In genomic region chr8:3705711-3706110, GRCm38 (mm10) we compare ENCODE assay signal across 13 mouse cellular contexts. TPM values are rescaled to one million over a fixed set of nuclear protein-coding genes. Genes with fewer than 3 reads are reported as not detected.
DNase-seq lines count a peak whose midpoint lies in the region; ATAC-seq lines count a peak whose summit lies in the region.
"Had no signal": no experiment of that assay in that cellular context is flagged by ENCODE, and none has a peak within 500 bp of the region (broad histone marks: within the 10 kb centered on the region; RNA-seq: fewer than 3 reads in every experiment).

No protein-coding gene starts in this region.

- H3K4me1 ChIP-seq in embryonic facial prominence, embryonic 10.5 days, result no peaks in the 10 kb centered on the region
- no peaks in the 10 kb centered on the region for H3K4me1 ChIP-seq in midbrain, embryonic 14.5 days (ENCODE audit: control insufficient read depth, insufficient read depth, low read length)
- H3K4me1 ChIP-seq: hindbrain, embryonic 15.5 days; limb, embryonic 15.5 days; neural tube, embryonic 12.5 days had no signal

- H3K36me3 ChIP-seq in embryonic facial prominence, embryonic 10.5 days (replicated peaks), result no peaks in the 10 kb centered on the region
- no peaks in the 10 kb centered on the region for H3K36me3 ChIP-seq in midbrain, embryonic 14.5 days (ENCODE audit: control insufficient read depth, insufficient read depth, low read length)
- H3K36me3 ChIP-seq: hindbrain, embryonic 15.5 days; limb, embryonic 15.5 days; neural tube, embryonic 12.5 days had no signal

- no peak overlapping the region for H3K4me3 ChIP-seq in embryonic facial prominence, embryonic 10.5 days
- no peak overlapping the region for H3K4me3 ChIP-seq in midbrain, embryonic 14.5 days (replicated peaks; ENCODE audit: low read depth, low read length)
- H3K4me3 ChIP-seq: hindbrain, embryonic 15.5 days; limb, embryonic 15.5 days; neural tube, embryonic 12.5 days had no signal

- H3K4me2 ChIP-seq in midbrain, embryonic 14.5 days (ENCODE audit: low read length), result no peak overlapping the region
- H3K4me2 ChIP-seq: hindbrain, embryonic 15.5 days; limb, embryonic 15.5 days; neural tube, embryonic 12.5 days had no signal

- H3K27ac ChIP-seq in embryonic facial prominence, embryonic 10.5 days (replicated peaks), result no peak overlapping the region
- H3K27ac ChIP-seq in midbrain, embryonic 14.5 days (replicated peaks; ENCODE audit: low read depth, low read length), result no peak overlapping the region
- H3K27ac ChIP-seq: hindbrain, embryonic 15.5 days; limb, embryonic 15.5 days; neural tube, embryonic 12.5 days had no signal

- no peak overlapping the region for H3K9ac ChIP-seq in midbrain, embryonic 14.5 days (replicated peaks; ENCODE audit: low read length)
- H3K9ac ChIP-seq: hindbrain, embryonic 15.5 days; limb, embryonic 15.5 days; neural tube, embryonic 12.5 days had no signal

- no peaks in the 10 kb centered on the region; the same call in 1 of the 2 replicates for H3K9me3 ChIP-seq in embryonic facial prominence, embryonic 10.5 days
- H3K9me3 ChIP-seq in midbrain, embryonic 14.5 days (ENCODE audit: control insufficient read depth, low read length), result no peaks in the 10 kb centered on the region
- H3K9me3 ChIP-seq: hindbrain, embryonic 15.5 days; limb, embryonic 15.5 days; neural tube, embryonic 12.5 days had no signal

- no peak for ATAC-seq in midbrain, embryonic 14.5 days (ENCODE audit: low FRiP score, low TSS enrichment)
- ATAC-seq: forebrain, embryonic 16.5 days had no signal

- 65% methylated on average over 4 of the region's 4 CpGs for WGBS in embryonic facial prominence, embryonic 10.5 days
- WGBS in midbrain, embryonic 14.5 days, result 59% methylated on average over 4 of the region's 4 CpGs

- no peaks in the 10 kb centered on the region for H3K27me3 ChIP-seq in embryonic facial prominence, embryonic 10.5 days (replicated peaks; ENCODE audit: low read depth, poor library complexity, severe bottlenecking)
- no peaks in the 10 kb centered on the region for H3K27me3 ChIP-seq in midbrain, embryonic 14.5 days (ENCODE audit: control insufficient read depth, insufficient read depth, low read length)
- H3K27me3 ChIP-seq: hindbrain, embryonic 15.5 days; limb, embryonic 15.5 days; neural tube, embryonic 12.5 days had no signal

- DNase-seq in adrenal gland, adult 2 months, result peak; percentile 9
- DNase-seq in adrenal gland, adult 18-20 months (ENCODE audit: low spot score in 2 of 2), result no peak
- peak; percentile 13 for DNase-seq in kidney, adult 9 months
- no peak for DNase-seq in kidney, postnatal 14 days
- DNase-seq in 3T3-L1 (ENCODE audit: low read depth, low spot score), result peak; percentile 28
- peak; percentile 30 for DNase-seq in embryonic facial prominence, embryonic 10.5 days (ENCODE audit: low spot score)
- no peak for DNase-seq in midbrain, embryonic 14.5 days
- no peak for DNase-seq in left cerebral cortex, adult 11 months (ENCODE audit: low spot score)

RNA-seq across cellular contexts. Expression of gene Fcer2a, which starts 11.7 kb away (rescaled TPM):
- total RNA-seq in adrenal gland, adult 2 months (2021), result under 1 TPM in 1 of 2 experiments, not detected in 1; 0.41 TPM
- polyA plus RNA-seq in adrenal gland, adult 2 months (2012; rRNA removed), result 0.07 and 0.26 TPM in 2 replicates
- total RNA-seq in adrenal gland, adult 18-20 months (2021), result under 1 TPM in 1 of 2 experiments, not detected in 1; 0.35 TPM
- 0.32 and 0.36 TPM in 2 replicates for polyA plus RNA-seq in embryonic facial prominence, embryonic 10.5 days (2016; fragmentation: Nextera tagmentation; extraction: Ambion mirVana)
- polyA plus RNA-seq in midbrain, embryonic 14.5 days (2014; fragmentation: Nextera tagmentation; extraction: Ambion mirVana), result 0.32 and 0.38 TPM in 2 replicates

RNA-seq across cellular contexts. Expression of gene Clec4g, which starts 14.7 kb away (rescaled TPM):
- total RNA-seq in adrenal gland, adult 2 months (2021), result under 1 TPM in 1 of 2 experiments, not detected in 1; 0.24 TPM
- polyA plus RNA-seq in adrenal gland, adult 2 months (2012; rRNA removed), result 0.08 TPM in 1 of 2 replicates, not detected in the other
- not detected for total RNA-seq in adrenal gland, adult 18-20 months (2021)
- polyA plus RNA-seq in embryonic facial prominence, embryonic 10.5 days (2016; fragmentation: Nextera tagmentation; extraction: Ambion mirVana), result 0.16 and 0.20 TPM in 2 replicates
- not detected in 2 replicates for polyA plus RNA-seq in midbrain, embryonic 14.5 days (2014; fragmentation: Nextera tagmentation; extraction: Ambion mirVana)
- polyA plus RNA-seq: C2C12; forebrain, embryonic 16.5 days; limb, embryonic 15.5 days; neural tube, embryonic 12.5 days had no signal

RNA-seq across cellular contexts. Expression of gene Trappc5, which starts 29.6 kb away (rescaled TPM):
- 10 to 100 TPM; 19.3 to 19.6 TPM for total RNA-seq in adrenal gland, adult 2 months (2021)
- polyA plus RNA-seq in adrenal gland, adult 2 months (2012; rRNA removed), result 29.7 and 35.8 TPM in 2 replicates
- total RNA-seq in adrenal gland, adult 18-20 months (2021), result 10 to 100 TPM; 22.4 to 23.6 TPM
- polyA plus RNA-seq in embryonic facial prominence, embryonic 10.5 days (2016; fragmentation: Nextera tagmentation; extraction: Ambion mirVana), result 44.6 and 46.8 TPM in 2 replicates
- 48.0 and 56.9 TPM in 2 replicates for polyA plus RNA-seq in midbrain, embryonic 14.5 days (2014; fragmentation: Nextera tagmentation; extraction: Ambion mirVana)

RNA-seq across cellular contexts. Expression of gene Fcor, which starts 33.5 kb away (rescaled TPM):
- 10 to 100 TPM; 59.0 to 69.8 TPM for total RNA-seq in adrenal gland, adult 2 months (2021)
- 18.3 and 18.8 TPM in 2 replicates for polyA plus RNA-seq in adrenal gland, adult 2 months (2012; rRNA removed)
- 100 to 1,000 TPM in 1 of 2 experiments, 10 to 100 TPM in 1; 37.9 to 110 TPM for total RNA-seq in adrenal gland, adult 18-20 months (2021)
- polyA plus RNA-seq in embryonic facial prominence, embryonic 10.5 days (2016; fragmentation: Nextera tagmentation; extraction: Ambion mirVana), result 7.3 and 8.2 TPM in 2 replicates
- polyA plus RNA-seq in midbrain, embryonic 14.5 days (2014; fragmentation: Nextera tagmentation; extraction: Ambion mirVana), result 16.4 and 28.1 TPM in 2 replicates

RNA-seq across cellular contexts. Expression of gene Mcemp1, which starts 40.2 kb away (rescaled TPM):
- under 1 TPM in 1 of 2 experiments, not detected in 1; 0.49 TPM for total RNA-seq in adrenal gland, adult 2 months (2021)
- not detected in 2 replicates for polyA plus RNA-seq in adrenal gland, adult 2 months (2012; rRNA removed)
- total RNA-seq in adrenal gland, adult 18-20 months (2021), result under 1 TPM in 1 of 2 experiments, not detected in 1; 0.32 TPM
- polyA plus RNA-seq in embryonic facial prominence, embryonic 10.5 days (2016; fragmentation: Nextera tagmentation; extraction: Ambion mirVana), result 0.12 TPM in 1 of 2 replicates, not detected in the other
- polyA plus RNA-seq in midbrain, embryonic 14.5 days (2014; fragmentation: Nextera tagmentation; extraction: Ambion mirVana), result 0.14 TPM in 1 of 2 replicates, not detected in the other
- polyA plus RNA-seq: C2C12; forebrain, embryonic 16.5 days had no signal

Comparison
In these comparisons a context has a peak if more than half of its experiments do, and no peak if none do; other contexts are left out.
1. DNase-seq: peak in adrenal gland, adult 2 months (single experiment), kidney, adult 9 months (single experiment), 3T3-L1 (single experiment) and embryonic facial prominence, embryonic 10.5 days (single experiment); none in adrenal gland, adult 18-20 months (0 of 2), kidney, postnatal 14 days (single experiment), midbrain, embryonic 14.5 days (single experiment) and left cerebral cortex, adult 11 months (single experiment).